Mouse (Mus musculus) cortical plate, adult 2 months (tissue): Measurements from ENCODE around the gene Emp3. TPM values are rescaled to one million over a fixed set of nuclear protein-coding genes. Genes with fewer than 3 reads are reported as not detected.

Source experiments
- H3K27ac ChIP-seq: fragments of 200-500 bp; 2 replicates; pipeline ENCODE4 v1.5.1; 2012; ENCODE audit warnings: low read length, control low read depth, inconsistent platforms; ENCODE audit not compliant: insufficient read depth
- H3K4me1 ChIP-seq: fragments of 200-500 bp; 2 replicates; pipeline ENCODE4 v1.6.1; 2011; ENCODE audit warnings: low read length; ENCODE audit not compliant: control insufficient read depth, insufficient read depth
- H3K4me3 ChIP-seq: fragments of 200-500 bp; 2 replicates; pipeline ENCODE4 v1.5.1; 2011; ENCODE audit warnings: mild to moderate bottlenecking, low read length, control low read depth; ENCODE audit not compliant: insufficient read depth
- CTCF ChIP-seq: fragments of 200-500 bp; IDR thresholded peaks from 2 replicates; pipeline ENCODE4 v1.5.1; 2011; ENCODE audit warnings: mild to moderate bottlenecking, control low read depth, low read length; ENCODE audit not compliant: insufficient read depth; ENCODE audit errors: extremely low read depth
- POLR2A ChIP-seq: fragments of 200-500 bp; IDR thresholded peaks from 2 replicates; pipeline ENCODE4 v1.6.1; 2011; ENCODE audit warnings: mild to moderate bottlenecking, low read length, control low read depth; ENCODE audit not compliant: insufficient read depth; ENCODE audit errors: extremely low read depth
- polyA plus RNA-seq: library from polyadenylated mRNA; depleted of rRNA; stranded (reverse); fragments of >200 nt; gene quantifications from 2 replicates; pipeline ENCODE4 v1.2.3, GENCODE M21; 2012; rRNA removed

Emp3 gene
- polyA plus RNA-seq, 1 experiment = 10.4 TPM

- TF ChIP-seq CTCF (peak; percentile 82), POLR2A (peak; percentile 82)
- Histone ChIP-seq H3K27ac (peak within 1 kb of the TSS; percentile 37), H3K4me3 (peak within 1 kb of the TSS; percentile 57), H3K4me1 (peaks cover 5% of the 10 kb centered on the region; the same call in 1 of the 2 replicates)
Measured at GRCm38 (mm10) chr7:45872624-45873023, 48.6 kb downstream of the Emp3 start, which contains the start of gene Kdelr1. TSS of gene Kdelr1 (plus strand) at chr7:45872772.

- H3K4me3 ChIP-seq = peak overlapping the region; percentile 48
- H3K4me1 ChIP-seq = peaks cover 5% of the 10 kb centered on the region; the same call in 1 of the 2 replicates
- no peak for TF ChIP-seq POLR2A
- TF ChIP-seq CTCF = no peak
- no peak overlapping the region for H3K27ac ChIP-seq
Measured at GRCm38 (mm10) chr7:45870282-45871058, 50.7 kb downstream of the Emp3 start.

GRCm38 (mm10) chr7:45869787-45870186 is 51.4 kb downstream of the Emp3 start:
- peaks cover 4% of the 10 kb centered on the region; the same call in 1 of the 2 replicates for H3K4me1 ChIP-seq
- peak overlapping the region; percentile 48 for H3K4me3 ChIP-seq
- H3K27ac ChIP-seq = no peak overlapping the region
- TF ChIP-seq CTCF (no peak), POLR2A (no peak)

GRCm38 (mm10) chr7:45869107-45869670 is 52.0 kb downstream of the Emp3 start:
- TF ChIP-seq CTCF (no peak), POLR2A (no peak)
- Histone ChIP-seq H3K27ac (no peak overlapping the region), H3K4me3 (peak overlapping the region; percentile 48), H3K4me1 (0 out of 2 replicates have a peak, but pooled peaks cover 2% of the 10 kb centered on the region)

Other genes starting within 250 kb of the Emp3 start
- 20.9 and 26.3 TPM in 2 replicates for gene Ntn5, start 237.4 kb downstream of the Emp3 start, polyA plus RNA-seq
- 6.6 and 8.0 TPM in 2 replicates for gene Sec1, start 227.0 kb downstream of the Emp3 start, polyA plus RNA-seq
- 351 and 377 TPM in 2 replicates for gene Car11, start 221.6 kb downstream of the Emp3 start, polyA plus RNA-seq
- gene Dbp, start 216.3 kb downstream of the Emp3 start, polyA plus RNA-seq = 251 and 257 TPM in 2 replicates
- gene Rpl18, start 205.9 kb downstream of the Emp3 start, polyA plus RNA-seq = 255 and 261 TPM in 2 replicates
- 22.5 and 23.5 TPM in 2 replicates for gene Sphk2, start 203.4 kb downstream of the Emp3 start, polyA plus RNA-seq
- gene Fam83e, start 200.2 kb downstream of the Emp3 start, polyA plus RNA-seq = 0.19 and 0.21 TPM in 2 replicates
- not detected in 2 replicates for gene Spaca4, start 195.6 kb downstream of the Emp3 start, polyA plus RNA-seq
- 191 and 227 TPM in 2 replicates for gene Lmtk3, start 137.7 kb downstream of the Emp3 start, polyA plus RNA-seq
- 26.6 and 29.3 TPM in 2 replicates for gene Sult2b1, start 136.7 kb downstream of the Emp3 start, polyA plus RNA-seq
- 161 and 162 TPM in 2 replicates for gene Cyth2, start 106.8 kb downstream of the Emp3 start, polyA plus RNA-seq
- gene Kcnj14, start 96.6 kb downstream of the Emp3 start, polyA plus RNA-seq = 1.8 and 2.6 TPM in 2 replicates
- gene Grwd1, start 90.5 kb downstream of the Emp3 start, polyA plus RNA-seq = 15.7 and 17.5 TPM in 2 replicates
- 106 and 107 TPM in 2 replicates for gene Kdelr1, start 48.6 kb downstream of the Emp3 start, polyA plus RNA-seq
- gene Grin2d, start 43.0 kb downstream of the Emp3 start, polyA plus RNA-seq = 9.0 and 10.0 TPM in 2 replicates
- gene Syngr4, start 24.7 kb downstream of the Emp3 start, polyA plus RNA-seq = 0.31 TPM in 1 of 2 replicates, not detected in the other
- 32.5 and 35.0 TPM in 2 replicates for gene Tmem143, start 24.5 kb downstream of the Emp3 start, polyA plus RNA-seq
- gene Ccdc114, start 2.7 kb upstream of the Emp3 start, polyA plus RNA-seq = 3.0 and 3.9 TPM in 2 replicates
- gene Abcc6, start 108.9 kb upstream of the Emp3 start, polyA plus RNA-seq = 2.3 and 3.1 TPM in 2 replicates
- 70.3 and 71.5 TPM in 2 replicates for gene Nomo1, start 112.3 kb upstream of the Emp3 start, polyA plus RNA-seq
- gene Kcnj11, start 179.4 kb upstream of the Emp3 start, polyA plus RNA-seq = 44.6 and 51.0 TPM in 2 replicates